Mouse (Mus musculus): ENCODE measurements at regions not wholly inside any gene's neighbourhood (a gene's known extent, or its start where the extent isn't known, plus 50 kb on each side); places are given as distances from the start of the nearest gene placed in this dataset.
A peak's percentile ranks its signal among the peaks of the same experiment; 100 is the strongest.
"Not testable (repeated sequence)": the region's sequence is repeated elsewhere in the genome, so short reads cannot be mapped to it uniquely, and the experiment has no call there.

DNA sequence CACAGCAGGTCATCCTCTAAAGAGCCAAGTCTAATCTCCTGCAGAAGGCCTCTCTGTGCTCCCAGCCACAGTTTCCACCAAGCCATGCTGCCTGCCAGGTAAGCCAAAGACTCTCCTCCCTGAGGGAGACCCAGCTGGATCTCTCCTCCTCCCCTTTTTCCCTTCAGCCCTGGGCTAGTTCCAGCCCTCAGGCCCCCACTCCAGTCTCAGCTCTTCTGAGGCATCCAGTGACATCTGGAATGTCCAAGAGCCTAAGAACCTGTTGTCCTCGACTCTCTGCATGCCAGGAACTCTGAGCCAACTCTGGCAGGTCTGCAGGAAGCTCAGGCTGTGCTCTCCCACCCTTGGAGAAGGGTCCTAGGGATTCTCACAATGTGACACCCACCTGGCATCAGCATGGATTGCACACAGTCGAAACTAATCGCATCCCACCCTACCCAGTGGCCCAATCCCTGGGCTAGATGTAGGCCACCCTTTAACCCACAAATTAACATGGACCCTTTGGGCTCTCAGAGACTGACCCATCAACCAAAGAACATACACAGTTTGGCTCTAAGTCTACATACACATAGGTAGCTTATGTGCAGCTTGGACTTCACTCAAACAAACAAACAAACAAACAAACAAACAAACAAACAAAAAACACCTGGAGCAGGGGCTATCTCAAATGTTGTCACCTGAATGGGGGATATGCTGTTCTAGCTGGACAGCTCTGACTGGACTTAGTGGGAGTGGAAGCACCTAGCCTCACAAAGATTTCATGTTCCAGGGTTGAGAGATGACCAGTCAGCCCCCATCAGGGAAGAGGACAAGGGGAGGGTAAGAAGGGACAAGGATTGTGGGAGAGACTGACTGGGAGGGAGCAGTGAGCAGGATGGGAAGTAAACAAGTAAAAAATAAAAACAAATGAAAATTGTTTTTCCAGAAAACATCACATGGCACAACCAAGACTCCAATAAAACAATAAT, 57.9 kb upstream of the Zfp709 start:
- DNase-seq, result not testable (repeated sequence)

DNA sequence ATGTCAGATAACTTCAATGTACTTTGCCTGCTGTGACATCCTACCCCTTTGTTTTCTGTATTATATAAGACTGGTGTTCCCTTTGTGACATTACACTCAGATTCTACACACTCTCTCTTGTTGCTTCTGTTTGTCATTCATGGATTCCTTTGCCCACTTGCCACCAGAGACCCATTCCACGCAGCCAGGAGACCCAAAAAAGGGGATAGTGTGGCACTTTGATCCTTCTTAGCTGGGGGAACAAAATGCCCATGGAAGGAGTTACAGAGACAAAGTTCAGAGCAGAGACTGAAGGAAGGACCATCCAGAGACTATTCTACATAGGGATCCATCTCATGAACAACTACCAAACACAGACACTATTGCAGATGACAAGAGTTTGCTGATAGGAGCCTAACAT, 59.1 kb upstream of the Zfp709 start:
- not testable (repeated sequence) for DNase-seq

DNA sequence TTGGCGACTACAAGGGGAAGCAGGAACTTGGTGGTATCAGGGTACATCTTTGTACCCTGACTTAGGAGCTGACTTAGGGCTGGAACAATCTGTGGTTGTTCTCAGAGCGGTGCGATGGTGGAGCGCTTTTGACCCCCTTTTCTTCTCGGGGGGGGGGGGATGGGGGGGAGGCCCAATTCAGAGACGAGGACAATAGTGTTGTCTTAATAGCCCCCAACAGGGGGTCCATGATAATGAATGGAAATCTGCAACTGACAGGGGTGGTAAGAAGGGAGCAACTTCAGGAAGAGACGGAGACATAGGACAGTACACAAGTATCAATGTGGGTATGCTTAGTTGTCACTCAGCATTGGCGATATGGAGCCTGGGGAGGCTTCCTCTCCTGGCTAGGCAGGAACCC, 61.9 kb upstream of the Zfp709 start:
- not testable (repeated sequence) for DNase-seq

DNA sequence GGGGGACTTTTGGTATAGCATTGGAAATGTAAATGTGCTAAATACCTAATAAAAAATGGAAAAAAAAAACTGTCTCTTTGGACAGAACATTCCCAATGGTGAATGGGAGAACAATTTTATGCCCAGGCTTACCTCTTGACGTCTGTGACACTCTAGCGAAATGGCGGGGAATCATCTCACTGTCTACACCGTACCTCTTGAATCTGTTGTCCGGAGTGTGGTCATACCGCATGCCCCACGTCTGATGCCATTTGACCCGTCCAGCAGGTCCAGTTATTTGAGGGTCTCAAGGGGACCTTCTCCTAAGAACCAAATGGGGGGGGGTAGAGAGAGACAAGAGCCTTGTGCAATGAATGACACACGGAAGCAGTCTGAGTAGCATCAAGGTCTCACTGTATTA, 62.4 kb upstream of the Zfp709 start:
- not testable (repeated sequence) for DNase-seq

DNA sequence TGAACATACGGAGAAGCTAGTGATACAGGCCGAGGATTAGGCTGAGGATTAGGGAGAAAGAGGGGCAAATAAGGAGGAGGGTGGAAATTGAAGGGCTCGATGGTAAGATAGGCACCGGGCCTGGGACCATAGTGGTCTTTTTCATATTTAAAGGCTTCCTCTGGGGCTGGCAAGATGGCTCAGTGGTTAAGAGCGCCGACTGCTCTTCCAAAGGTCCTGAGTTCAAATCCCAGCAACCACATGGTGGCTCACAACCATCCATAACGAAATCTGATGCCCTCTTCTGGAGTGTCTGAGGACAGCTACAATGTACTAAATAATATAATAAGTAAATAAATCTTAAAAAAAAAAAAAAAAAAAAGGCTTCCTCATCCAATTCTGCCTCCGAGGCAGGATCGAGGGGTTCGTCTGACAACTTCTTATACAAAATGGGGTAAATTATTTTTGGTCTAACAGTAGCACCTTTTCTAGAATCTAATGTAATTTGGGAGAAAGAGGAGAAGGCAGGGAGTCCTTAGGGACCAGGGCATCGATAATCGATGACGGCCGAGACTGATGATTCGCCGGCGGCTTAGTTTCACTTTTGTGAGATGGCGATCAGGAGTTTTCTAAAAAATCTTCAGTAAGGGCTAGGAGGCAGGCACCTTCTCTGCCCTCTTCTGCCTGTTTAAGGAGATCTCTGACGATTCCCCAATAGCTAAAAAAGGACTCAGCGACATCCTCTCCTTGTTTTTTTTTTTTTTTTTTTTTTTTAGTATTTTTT, 65.4 kb upstream of the Zfp709 start:
- not testable (repeated sequence) for DNase-seq

DNA sequence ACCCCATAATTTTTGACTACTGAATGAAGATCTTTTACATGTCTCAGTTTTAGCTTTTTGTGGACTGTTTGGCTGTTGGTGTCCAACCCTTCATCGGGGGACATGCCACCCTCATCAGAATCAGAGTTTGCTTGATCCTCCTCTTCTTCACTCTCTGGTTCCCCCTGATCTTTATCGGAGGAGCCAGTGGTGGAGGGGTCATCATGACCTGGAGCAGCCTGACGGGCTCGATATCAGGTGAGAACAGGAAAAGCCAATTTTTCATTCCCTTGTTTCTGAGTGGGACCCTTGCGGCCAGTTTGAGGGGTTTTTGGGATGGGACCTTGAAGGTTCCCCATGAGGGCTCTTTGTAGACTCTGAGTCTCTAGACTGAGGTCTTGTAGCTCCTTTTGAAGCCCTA, 66.0 kb upstream of the Zfp709 start:
- not testable (repeated sequence) for DNase-seq

DNA sequence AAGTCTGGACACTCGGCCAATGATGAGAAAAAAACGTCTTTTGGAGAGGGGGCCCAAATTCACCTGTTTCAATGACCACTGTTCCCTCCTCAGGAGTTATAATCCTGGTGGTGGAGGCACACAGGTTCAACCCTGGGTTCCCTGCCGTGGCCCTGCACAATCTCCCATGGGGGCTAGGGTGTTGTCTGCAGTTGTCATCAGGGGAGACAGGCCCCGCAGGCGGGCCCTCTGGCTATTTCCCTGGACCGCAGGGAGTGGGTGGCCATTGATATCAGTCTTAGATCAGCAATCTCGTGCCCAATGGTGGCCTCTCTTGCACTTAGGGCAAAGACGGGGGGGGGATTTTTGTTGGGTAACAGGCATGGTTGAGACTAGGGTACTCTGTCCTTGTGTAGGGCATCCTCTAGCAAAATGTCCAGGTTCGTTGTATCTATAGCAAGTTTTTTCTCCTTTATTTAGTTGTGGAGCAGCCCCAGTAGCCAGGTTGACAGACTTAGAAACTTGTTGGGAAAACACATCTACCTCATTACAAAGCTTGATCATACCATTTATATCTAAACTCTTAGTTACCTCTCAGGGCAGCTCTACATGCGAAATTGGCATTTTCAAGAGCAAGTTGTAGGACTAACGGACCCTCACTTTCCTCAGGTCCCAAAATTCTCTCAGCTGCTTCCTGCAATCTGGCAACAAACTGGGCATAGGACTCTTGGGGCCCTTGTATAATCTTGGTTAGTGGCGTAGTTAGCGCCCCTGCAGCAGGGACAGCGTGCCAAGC, 66.9 kb upstream of the Zfp709 start:
- DNase-seq, result not testable (repeated sequence)

DNA sequence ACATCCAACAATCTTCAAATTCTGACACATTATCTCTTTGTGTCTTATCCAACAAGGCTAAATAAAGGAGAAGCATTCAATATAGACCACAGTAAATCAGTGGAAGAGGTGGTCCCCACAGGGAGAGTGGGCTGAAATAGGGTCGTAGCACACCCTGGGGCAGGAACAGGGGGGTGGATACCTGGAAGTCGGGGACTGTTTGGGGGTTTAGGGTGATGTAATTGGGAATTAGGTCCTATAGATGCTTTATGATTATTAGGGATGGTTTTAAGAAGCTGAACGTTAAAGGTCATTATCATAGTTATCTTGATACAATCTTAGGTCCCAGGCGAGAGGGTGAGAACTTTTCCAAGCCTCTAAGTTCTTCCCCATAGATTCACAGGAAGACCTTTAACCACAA, 67.9 kb upstream of the Zfp709 start:
- DNase-seq, result not testable (repeated sequence)

DNA sequence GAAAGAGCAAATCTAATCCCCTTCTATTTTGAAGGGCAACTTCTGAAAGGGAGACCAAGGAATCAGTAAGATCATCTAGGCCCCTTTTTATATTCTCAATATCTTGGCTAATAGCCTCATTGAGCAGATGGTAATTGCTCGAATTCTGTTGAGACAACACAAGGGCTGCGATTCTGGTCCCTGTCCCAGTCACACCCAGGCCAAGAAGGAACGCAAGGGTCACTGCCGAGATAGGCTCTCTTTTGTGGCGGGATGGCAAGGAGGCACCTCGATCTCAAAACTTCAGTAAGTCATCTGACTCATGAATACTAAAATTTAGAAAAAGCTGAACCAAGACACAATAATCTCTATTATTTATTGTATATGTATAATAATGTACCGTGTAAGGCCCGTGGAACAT, 68.6 kb upstream of the Zfp709 start:
- DNase-seq, result not testable (repeated sequence)

DNA sequence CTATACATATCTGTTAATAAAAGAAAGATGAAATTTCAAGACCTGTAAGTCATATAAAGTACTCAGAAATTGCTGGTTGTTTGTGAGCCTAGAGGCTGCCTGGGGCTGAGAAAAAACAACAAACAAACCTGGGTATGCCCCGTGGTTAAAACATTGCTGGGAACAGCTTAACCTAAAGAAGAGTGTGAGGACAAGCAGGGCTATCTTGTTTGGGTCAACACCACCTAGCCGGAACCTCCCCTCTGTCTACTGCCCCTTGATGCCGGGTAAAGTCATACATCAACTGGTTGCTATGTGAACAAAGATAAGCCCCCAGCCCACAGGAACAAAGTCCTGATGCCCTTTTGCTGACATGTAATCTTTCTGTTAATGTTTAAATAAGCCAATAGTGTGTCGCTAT, 74.0 kb upstream of the Zfp709 start:
- not testable (repeated sequence) for DNase-seq

DNA sequence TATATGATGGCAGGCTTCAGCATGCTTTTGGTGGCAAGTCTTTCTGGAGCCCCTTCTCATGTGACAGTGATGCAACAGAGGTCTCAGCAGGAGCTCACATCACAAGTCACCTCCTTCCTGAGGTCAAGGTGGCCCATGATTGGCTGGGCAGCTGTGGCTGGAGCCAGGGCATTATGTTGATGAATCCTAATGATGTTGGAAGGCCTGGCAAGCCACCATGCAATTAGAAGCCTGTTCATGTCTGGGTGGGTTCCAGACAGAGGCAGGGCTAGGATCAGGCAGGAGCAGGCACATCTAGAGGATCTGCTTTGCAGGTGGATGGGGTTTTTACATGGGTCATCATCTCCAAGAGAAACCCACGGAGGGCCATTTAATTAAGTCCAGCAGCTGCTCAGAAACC, 77.2 kb upstream of the Zfp709 start:
- not testable (repeated sequence) for DNase-seq

DNA sequence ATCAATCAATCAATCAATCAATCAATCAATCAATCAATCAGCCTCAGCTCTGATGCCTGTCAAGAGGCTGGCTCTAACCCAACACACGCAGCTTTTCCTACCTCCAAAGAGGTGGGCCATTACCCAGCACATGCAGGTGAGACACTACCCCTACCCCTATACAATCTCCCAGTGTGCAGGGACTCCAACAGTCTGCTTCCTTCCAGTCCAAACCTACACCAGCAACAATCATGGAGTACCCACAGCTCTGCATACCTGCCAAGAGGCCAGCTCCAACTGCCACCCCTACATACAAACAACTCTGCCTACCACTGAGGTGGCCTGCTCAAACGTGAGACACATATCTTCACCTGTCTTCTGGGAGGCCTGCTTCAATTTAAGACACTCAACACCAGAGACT, 76.7 kb upstream of the Fcho1 start:
- DNase-seq, result not testable (repeated sequence)

DNA sequence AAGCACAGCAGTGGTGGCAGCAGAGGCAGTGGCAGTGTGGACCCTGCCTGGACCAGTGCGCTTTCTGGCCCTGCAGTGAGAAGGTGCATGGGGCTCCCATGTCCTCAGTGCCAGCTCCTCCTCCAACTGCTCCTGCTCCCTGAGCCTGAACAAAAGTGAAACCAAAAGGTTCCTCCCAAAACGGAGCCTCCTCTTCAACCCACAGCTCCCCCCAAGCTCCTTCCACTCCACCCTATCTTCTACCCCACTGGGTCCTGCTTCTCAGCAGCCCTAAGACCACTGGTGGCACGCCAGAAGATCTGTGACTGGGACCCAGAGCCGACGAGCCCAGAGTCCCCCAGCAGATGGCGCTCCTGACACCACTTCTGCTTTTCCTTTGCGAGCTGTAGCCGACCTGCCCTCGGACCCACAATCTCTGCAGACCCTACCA, 63.5 kb upstream of the Fcho1 start:
- DNase-seq, result peak; percentile 15

DNA sequence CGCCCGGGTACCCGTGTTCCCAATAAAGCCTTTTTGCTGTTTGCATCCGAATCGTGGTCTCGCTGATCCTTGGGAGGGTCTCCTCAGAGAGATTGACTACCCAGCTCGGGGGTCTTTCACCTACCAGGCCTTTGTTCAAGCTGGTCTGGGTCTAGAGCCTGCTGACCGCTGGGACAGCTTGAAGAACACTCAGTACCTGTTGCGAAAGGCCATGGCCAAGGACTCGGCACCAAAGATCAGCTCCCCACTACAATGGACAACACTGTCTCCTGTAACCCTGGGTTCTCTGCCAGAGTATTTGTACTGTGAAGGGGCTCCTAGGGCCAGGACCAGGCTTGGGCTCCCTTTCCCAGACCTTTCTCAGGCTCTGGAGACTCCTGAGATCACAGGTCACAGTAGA, 55.1 kb upstream of the Fcho1 start:
- DNase-seq, result not testable (repeated sequence)

DNA sequence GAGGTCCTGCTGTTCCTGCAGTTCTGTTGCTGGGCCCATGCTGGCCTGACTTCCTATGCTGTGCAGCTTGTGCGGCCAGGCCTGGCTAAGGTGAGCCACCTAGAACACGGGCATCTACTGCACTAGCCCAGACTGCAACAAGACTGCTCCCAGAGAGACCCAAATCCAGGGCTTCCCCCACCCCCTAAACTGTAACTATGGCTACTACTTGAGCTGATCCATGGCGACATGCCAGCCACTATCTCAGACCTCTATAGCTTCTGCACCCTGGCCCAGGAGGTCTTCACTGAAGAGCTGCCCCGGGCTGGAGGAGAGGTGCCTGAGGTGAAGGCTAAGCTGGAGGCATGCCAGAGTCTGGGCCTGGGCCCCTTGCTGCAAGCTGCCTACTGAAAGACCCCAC, 54.3 kb upstream of the Fcho1 start:
- DNase-seq, result not testable (repeated sequence)

DNA sequence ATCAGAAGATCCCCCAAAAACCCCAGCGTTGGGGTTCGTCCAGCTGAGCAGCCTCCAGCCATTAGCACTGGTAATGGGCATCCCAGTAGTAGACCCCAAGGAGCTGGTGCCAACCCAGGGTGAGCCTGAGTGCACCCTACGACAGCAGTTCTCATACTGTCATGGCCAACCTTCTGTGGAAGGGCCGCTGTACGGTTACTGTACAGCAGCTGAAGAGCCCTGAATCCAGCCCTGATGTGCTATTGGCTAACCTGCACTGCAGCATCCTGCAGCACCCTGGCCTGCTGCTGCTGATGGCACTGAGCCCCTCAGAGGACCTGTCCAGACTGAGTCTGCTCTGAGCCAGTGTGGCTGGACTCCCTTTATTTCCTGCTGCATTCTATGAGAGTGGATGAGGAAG, 53.9 kb upstream of the Fcho1 start:
- DNase-seq, result not testable (repeated sequence)

DNA sequence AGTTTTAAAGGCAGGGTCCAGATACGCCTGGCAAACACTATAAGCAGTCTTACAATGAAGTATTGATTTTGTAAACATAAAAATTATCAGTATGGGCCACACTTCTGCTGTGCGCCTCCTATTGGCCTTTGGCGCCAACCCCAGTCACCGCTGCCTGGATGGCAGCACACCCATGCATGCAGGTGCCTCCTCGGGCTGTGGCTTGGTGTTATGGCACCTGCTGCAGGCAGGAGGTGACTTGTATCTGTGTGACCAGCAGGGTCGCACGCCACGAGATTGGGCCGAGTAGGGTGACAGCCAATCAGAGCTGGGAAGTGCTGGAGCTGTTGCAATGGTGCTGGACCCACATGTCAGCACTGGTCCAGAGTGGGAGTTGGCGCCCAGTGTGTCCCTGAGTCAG, 53.4 kb upstream of the Fcho1 start:
- no peak for DNase-seq

Data from adrenal gland, postnatal 10 days (tissue).